Mouse (Mus musculus) right cerebral cortex, postnatal 4 days (tissue): Measurements from ENCODE around the gene Teddm3.
"Not testable (repeated sequence)": the region's sequence is repeated elsewhere in the genome, so short reads cannot be mapped to it uniquely, and the experiment has no call there.

ENCODE experiments used
- DNase-seq: peaks from one replicate; pipeline ENCODE4 v3.0.0-alpha.2; 2022

The Teddm3 gene

DNA sequence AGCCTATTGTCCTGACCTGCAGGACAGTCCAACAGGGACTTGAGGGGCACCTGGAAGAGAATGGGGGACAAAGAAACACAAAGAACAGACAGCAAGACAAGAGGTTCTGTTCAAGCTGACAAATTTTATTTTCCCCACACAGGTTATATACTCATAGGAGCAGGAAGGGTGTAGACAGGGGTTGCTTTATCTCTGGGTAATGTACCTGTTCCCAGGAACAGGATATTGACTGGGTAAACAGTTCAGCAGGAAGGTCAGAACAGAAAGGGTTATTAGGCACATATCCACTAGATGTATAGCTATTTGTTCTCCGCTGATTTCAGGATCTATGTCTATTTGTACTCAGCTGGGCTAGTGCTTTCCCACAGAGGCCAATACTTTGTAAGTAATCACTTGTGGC, 5.3 kb downstream of the Teddm3 start:
- not testable (repeated sequence) for DNase-seq

DNA sequence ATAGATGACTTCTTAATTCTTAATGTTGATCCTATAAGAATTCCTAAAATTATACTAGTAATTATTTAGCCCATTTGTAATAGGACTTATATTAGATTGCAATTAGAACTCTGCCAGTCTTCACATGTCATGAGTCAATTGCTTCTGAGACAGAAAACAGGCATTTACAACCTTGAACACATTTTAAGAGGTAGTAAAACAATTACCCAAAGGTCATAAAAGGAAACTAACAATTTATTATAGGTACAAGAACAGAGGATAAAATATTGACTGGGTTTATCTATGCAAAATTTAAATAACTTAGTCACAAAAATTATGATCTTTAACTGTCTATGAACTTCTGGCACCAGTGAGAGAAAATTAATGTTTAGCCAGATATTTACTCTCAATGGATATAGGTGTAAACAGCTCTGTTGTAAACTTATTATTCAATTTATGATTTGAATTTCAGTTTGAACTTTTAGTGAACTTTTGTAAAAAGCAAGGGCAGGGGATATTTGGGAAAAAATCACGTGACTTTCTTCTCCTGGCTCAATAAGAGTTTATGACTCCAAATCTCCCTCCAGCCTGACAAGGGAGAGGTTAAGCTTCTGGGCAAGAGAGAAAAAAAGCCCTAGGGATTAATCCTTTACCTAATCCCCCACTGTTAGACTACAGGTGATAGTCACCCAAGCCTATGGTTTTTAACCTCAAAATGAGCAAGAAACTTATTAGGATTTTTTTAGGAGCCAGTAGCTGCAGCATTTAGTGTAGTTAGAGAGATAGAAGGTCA, 17.3 kb downstream of the Teddm3 start:
- no peak for DNase-seq

DNA sequence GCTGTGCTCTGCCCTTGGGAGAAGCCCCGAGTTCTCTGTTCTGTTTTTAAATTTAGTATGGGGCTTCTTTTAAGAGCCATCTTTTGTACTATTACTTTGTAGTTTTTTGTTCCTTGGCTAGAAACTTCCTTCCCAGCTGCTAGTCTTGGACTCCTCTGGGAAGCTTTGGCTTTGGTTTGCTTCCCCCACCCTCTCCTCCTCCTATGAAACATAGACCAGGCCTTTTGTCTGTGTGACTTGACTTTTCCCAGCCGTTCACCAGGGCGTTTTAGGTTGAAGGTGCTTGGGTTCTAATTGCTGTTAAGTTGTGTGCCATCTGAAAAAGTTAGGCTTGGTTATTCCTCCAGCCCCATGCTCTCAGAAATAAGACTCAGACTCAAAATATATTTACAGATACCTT, 26.1 kb downstream of the Teddm3 start:
- DNase-seq = not testable (repeated sequence)

DNA sequence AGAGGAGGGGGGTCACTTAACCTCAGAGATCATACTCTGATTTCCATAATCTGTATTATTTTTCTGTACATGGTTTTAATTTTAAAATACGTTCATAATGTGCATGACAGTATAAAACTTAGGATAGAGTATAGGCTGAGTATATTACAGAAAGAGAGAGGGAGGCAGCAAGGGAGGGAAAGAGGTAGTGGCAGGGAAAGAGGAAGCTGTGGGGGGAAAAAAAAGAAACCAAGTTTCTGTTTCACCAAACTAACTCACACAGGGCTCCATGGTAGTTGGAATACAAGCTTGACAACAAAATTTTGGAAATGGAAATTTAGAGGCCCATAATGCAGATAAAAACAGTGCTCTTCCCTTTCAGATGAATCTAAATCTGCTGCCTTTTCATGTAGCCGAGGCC, 31.0 kb downstream of the Teddm3 start:
- not testable (repeated sequence) for DNase-seq

DNA sequence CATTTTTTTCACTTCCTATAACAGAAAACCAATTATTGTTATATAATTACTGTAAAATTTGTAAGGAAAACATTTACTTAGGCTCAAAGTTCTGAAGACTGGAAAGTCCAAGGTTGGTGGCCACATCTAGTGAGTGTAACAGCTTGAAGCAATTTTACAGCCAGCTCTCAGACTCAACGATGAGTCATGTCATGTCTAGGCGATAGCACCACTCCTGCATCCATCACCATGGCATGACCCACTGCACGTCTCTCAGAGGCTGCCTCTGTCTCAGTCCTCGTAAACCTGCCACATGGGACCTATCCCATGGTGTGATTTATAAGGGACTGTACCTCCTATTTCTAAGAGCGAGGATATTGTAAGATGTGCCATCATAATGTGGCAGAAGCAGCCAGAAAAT, 37.7 kb downstream of the Teddm3 start:
- DNase-seq = no peak

DNA sequence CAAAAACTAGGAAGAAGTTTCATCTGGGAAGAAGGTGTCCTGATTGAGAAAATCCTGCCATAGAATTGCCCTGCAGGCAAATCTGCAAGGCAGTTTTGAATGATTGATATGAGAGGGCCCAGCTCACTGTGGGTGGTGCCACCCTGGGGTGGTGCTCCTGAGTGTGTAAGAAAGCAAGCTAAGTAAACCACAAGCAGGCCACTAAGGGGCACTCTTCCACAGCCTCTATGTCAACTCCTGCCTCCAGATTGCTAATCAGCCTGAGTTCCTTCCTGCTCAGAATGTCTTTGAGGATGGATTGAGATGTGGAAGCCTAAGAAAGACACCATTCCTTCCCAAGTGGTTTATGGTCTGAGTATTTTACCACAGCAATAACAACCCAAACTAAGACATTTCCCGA, 44.3 kb downstream of the Teddm3 start:
- no peak for DNase-seq
